8 mouse cellular contexts compared by ENCODE assay signal in the genomic region with DNA sequence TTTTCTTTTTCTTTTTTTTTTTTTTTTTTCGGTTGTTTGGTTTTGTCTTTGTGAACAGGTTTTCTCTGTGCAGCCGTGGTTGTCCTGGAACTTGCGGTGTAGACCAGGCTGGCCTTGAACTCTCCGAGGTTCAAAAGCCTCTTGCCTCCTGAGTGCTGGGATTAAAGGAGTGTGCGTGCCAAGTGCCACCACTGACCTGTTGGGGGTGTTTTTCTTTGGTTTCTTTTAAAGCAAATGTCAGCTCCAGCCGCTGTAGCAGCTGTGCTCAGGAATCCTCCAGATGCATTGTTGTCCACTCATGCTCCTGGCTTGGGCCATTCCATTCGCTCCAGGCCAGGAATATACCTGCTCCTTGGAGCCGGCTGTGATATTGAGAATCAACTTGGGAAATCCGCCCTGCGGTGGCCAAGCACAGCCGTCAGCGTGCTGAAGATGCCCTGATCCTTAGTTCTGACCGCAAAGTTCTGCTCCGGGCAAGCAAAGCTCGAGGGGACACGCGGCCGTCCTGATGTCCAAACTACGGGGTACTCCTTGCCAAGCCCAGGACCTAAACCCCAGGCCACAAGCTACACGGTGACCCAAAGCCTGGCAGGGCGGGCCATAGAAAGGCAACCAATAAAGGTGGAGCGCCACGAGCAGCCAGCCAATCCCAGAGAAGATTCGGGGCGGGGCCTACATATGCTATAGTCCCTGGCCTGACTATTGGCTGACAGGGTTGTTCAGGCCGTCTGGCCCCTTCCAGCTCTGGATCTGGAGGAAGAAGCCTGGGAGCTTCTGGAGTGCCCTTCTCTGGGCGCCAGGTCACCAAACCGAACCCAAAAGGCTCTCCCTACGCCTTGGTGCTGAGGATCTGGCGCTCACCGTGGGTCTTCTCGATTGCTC. TPM values are rescaled to one million over a fixed set of nuclear protein-coding genes. Genes with fewer than 3 reads are reported as not detected.
A peak's percentile ranks its signal among the peaks of the same experiment; 100 is the strongest.
DNase-seq lines count a peak whose midpoint lies in the region; ATAC-seq and TF ChIP-seq lines count a peak whose summit lies in the region.

No protein-coding gene starts in this region.

- no peak for TF ChIP-seq POLR2A in cortical plate, adult 2 months (IDR thresholded peaks at IDR 0.05; ENCODE audit: extremely low read depth, insufficient read depth, low read length)

- intact Hi-C loops in gastrocnemius, adult 2 months (cut with DNase I), result no loop called here
- intact Hi-C loops in left cerebral cortex, adult 2 months (cut with DNase I), result no loop called here

- H3K4me1 ChIP-seq in cortical plate, adult 2 months (ENCODE audit: control insufficient read depth, insufficient read depth, low read length), result no peaks in the 10 kb centered on the region
- H3K4me1 ChIP-seq in hindbrain, embryonic 15.5 days (replicated peaks), result no peaks in the 10 kb centered on the region

- H3K9me3 ChIP-seq in hindbrain, embryonic 15.5 days, result no peaks in the 10 kb centered on the region

- DNase-seq in adrenal gland, postnatal 10 days, result peak; percentile 80
- peak; percentile 74 for DNase-seq in gastrocnemius, adult 2 months
- DNase-seq in left cerebral cortex, adult 2 months (ENCODE audit: extremely low spot score in 1 of 2, low spot score in 2 of 2), result peak; percentile 33 to 34
- DNase-seq in lung, postnatal 4 days, result peak; percentile 81 to 88
- peak; percentile 61 for DNase-seq in right cerebral cortex, adult 18-20 months
- peak; percentile 77 for DNase-seq in thymus, postnatal 4 days

- WGBS in hindbrain, embryonic 15.5 days, result 67% methylated on average over 32 of the region's 32 CpGs

- no peak overlapping the region for H3K27ac ChIP-seq in cortical plate, adult 2 months (ENCODE audit: insufficient read depth, low read length)
- peak overlapping the region; percentile 53 for H3K27ac ChIP-seq in gastrocnemius, adult 2 months
- peak overlapping the region; percentile 31; the same call in 1 of the 2 replicates for H3K27ac ChIP-seq in hindbrain, embryonic 15.5 days (replicated peaks)
- no peak overlapping the region for H3K27ac ChIP-seq in left cerebral cortex, adult 2 months

- peak; percentile 95 for ATAC-seq in hindbrain, embryonic 15.5 days (ENCODE audit: low FRiP score, low read depth)

- peak overlapping the region; percentile 25 for H3K4me3 ChIP-seq in cortical plate, adult 2 months (ENCODE audit: insufficient read depth, low read length)
- peak overlapping the region; percentile 68 for H3K4me3 ChIP-seq in gastrocnemius, adult 2 months
- peak overlapping the region; percentile 37 for H3K4me3 ChIP-seq in hindbrain, embryonic 15.5 days
- H3K4me3 ChIP-seq in left cerebral cortex, adult 2 months, result peak overlapping the region; percentile 39

- H3K9ac ChIP-seq in hindbrain, embryonic 15.5 days, result 0 out of 2 replicates have a peak overlapping the region, but pooled peaks have one; percentile 26

- TF ChIP-seq CTCF in cortical plate, adult 2 months (IDR thresholded peaks at IDR 0.05; ENCODE audit: extremely low read depth, insufficient read depth, low read length), result no peak
- no peak for TF ChIP-seq CTCF in gastrocnemius, adult 2 months (IDR thresholded peaks at IDR 0.05)
- TF ChIP-seq CTCF in left cerebral cortex, adult 2 months (IDR thresholded peaks at IDR 0.05), result no peak

- H3K4me2 ChIP-seq in hindbrain, embryonic 15.5 days, result peak overlapping the region; percentile 48

- no peaks in the 10 kb centered on the region for H3K27me3 ChIP-seq in hindbrain, embryonic 15.5 days

- H3K36me3 ChIP-seq in hindbrain, embryonic 15.5 days, result no peaks in the 10 kb centered on the region

RNA-seq across cellular contexts. Expression of gene Usp46, which starts 58.0 kb away (rescaled TPM):
- total RNA-seq in adrenal gland, postnatal 10 days (2021), result 10 to 100 TPM; 27.8 to 33.2 TPM
- 49.3 and 51.5 TPM in 2 replicates for polyA plus RNA-seq in cortical plate, adult 2 months (2012; rRNA removed)
- 10 to 100 TPM; 12.2 to 19.1 TPM for total RNA-seq in gastrocnemius, adult 2 months (2021)
- polyA plus RNA-seq in hindbrain, embryonic 15.5 days (2015; fragmentation: Nextera tagmentation; extraction: Ambion mirVana), result 32.1 and 38.5 TPM in 2 replicates
- total RNA-seq in left cerebral cortex, adult 2 months (2021), result 100 to 1,000 TPM; 129 to 130 TPM

Comparison
In these comparisons a context has a peak if more than half of its experiments do, and no peak if none do; other contexts are left out.
1. DNase-seq: peak in every context shown above with its lines; median percentile 84 in lung, postnatal 4 days; 80 in adrenal gland, postnatal 10 days; 77 in thymus, postnatal 4 days; 74 in gastrocnemius, adult 2 months; 61 in right cerebral cortex, adult 18-20 months; 34 in left cerebral cortex, adult 2 months.
2. H3K27ac ChIP-seq: peak in gastrocnemius, adult 2 months (single experiment) and hindbrain, embryonic 15.5 days (single experiment); none in cortical plate, adult 2 months (single experiment) and left cerebral cortex, adult 2 months (single experiment).
3. Peak in every context shown above with its lines, with median percentiles within 50 percentile points of each other: H3K4me3 ChIP-seq.